Mouse (Mus musculus): ENCODE results near the gene Hoxa6.

DNA sequence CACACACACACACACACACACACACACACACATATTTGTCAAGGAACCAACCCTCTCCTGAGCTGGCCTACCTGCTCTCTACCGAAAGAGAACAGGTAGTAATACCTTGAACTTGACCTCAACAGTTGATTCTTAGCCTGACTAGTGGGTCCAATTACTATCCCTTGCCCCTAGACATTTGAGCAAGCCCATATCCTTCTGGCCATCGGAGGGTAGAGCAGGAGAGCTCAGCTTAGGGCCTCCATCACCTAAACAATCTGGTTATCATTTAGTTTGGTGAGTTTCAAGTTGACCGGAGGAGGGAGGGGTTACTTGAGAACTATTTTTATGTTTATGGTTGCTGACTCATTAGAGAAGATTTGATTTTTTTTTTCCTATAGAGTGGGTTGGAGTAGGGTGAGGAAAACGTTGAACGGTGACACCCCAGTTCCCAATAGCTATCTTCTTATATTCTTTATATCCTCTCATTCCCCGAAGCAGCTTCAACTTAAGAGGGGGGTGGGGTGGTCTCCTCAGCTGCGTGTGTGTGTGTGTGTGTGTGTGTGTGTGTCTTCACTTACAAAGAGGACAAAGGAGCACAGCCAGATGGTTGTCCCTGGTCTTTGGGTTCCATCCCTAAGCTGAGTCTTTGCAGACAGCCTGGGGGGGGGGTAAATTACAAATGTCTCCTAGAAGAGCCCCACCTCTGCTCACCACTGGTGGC, 42.8 kb upstream of the Hoxa6 start:
- no peak for TF ChIP-seq CTCF (IDR thresholded peaks at IDR 0.05; ENCODE audit: control insufficient read depth, insufficient read depth, insufficient read length)
- TF ChIP-seq MAX (IDR thresholded peaks at IDR 0.05) = no peak
- no peak for TF ChIP-seq CEBPB (IDR thresholded peaks at IDR 0.05; ENCODE audit: low read depth)
- TF ChIP-seq MYOG (IDR thresholded peaks at IDR 0.05; ENCODE audit: control insufficient read depth, extremely low read depth, insufficient read length) = no peak
- no peak for TF ChIP-seq USF1 (IDR thresholded peaks at IDR 0.05; ENCODE audit: low read depth)
- no peak for TF ChIP-seq FOSL1 (IDR thresholded peaks at IDR 0.05; ENCODE audit: insufficient read depth, low read length, poor library complexity, severe bottlenecking)
- TF ChIP-seq MYOD1 (IDR thresholded peaks at IDR 0.05; ENCODE audit: control insufficient read depth, insufficient read length, low read depth) = no peak
